Mouse (Mus musculus): ENCODE results near the gene Prpf6.

Prpf6 gene

GRCm38 (mm10) chr2:181683381-181683780 is 91.7 kb downstream of the Prpf6 start:
- H3K4me3 ChIP-seq (replicated peaks; ENCODE audit: low read length), result no peak overlapping the region
- H3K4me1 ChIP-seq (replicated peaks; ENCODE audit: low read depth, low read length), result peaks cover 21% of the 10 kb centered on the region
- peaks cover 43% of the 10 kb centered on the region for H3K36me3 ChIP-seq (ENCODE audit: insufficient read depth, low read length)
- TF ChIP-seq POU5F1 (IDR thresholded peaks at IDR 0.05; ENCODE audit: borderline replicate concordance, low read length), result no peak
- TF ChIP-seq NANOG (IDR thresholded peaks at IDR 0.05; ENCODE audit: borderline replicate concordance, low read length), result no peak
- no peak for TF ChIP-seq CTCF (conservative IDR thresholded peaks at IDR 0.05; ENCODE audit: low read length)
- H3K27me3 ChIP-seq (ENCODE audit: insufficient read depth, low read length), result peaks cover 34% of the 10 kb centered on the region
- no peaks in the 10 kb centered on the region for H3K9me3 ChIP-seq (ENCODE audit: low read length)

- peaks cover 34% of the 10 kb centered on the region for H3K27me3 ChIP-seq (ENCODE audit: insufficient read depth, low read length)
- H3K9me3 ChIP-seq (ENCODE audit: low read length), result no peaks in the 10 kb centered on the region
- H3K4me1 ChIP-seq (replicated peaks; ENCODE audit: low read depth, low read length), result peaks cover 19% of the 10 kb centered on the region
- H3K4me3 ChIP-seq (replicated peaks; ENCODE audit: low read length), result no peak overlapping the region
- TF ChIP-seq NANOG (IDR thresholded peaks at IDR 0.05; ENCODE audit: borderline replicate concordance, low read length), result no peak
- no peak for TF ChIP-seq POU5F1 (IDR thresholded peaks at IDR 0.05; ENCODE audit: borderline replicate concordance, low read length)
- no peak for TF ChIP-seq CTCF (conservative IDR thresholded peaks at IDR 0.05; ENCODE audit: low read length)
- peaks cover 56% of the 10 kb centered on the region for H3K36me3 ChIP-seq (ENCODE audit: insufficient read depth, low read length)
Measured at GRCm38 (mm10) chr2:181684713-181685112, 93.0 kb downstream of the Prpf6 start.

DNA sequence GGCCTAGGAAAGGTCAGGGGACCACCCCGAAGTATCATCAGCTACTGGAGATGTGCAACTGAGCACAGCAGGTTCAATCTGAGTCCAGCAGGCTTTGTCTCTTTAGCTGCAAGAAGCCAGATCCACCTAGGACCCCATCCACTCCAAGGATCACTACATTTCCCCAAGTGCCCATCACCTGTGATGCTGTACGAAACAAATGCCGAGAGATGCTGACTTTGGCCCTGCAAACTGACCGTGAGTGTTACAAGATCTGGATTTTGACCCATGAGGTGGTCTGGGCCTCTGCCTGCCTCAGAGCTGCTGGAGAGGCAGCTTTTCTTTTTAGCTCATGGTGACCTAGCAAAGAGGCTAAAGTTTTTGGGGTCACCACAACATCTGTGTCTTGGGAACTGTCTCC is 94.0 kb downstream of the Prpf6 start:
- Histone ChIP-seq H3K27me3 (ENCODE audit: insufficient read depth, low read length) (peaks cover 30% of the 10 kb centered on the region), H3K4me3 (replicated peaks; ENCODE audit: low read length) (no peak overlapping the region), H3K9me3 (ENCODE audit: low read length) (no peaks in the 10 kb centered on the region), H3K36me3 (ENCODE audit: insufficient read depth, low read length) (peaks cover 66% of the 10 kb centered on the region), H3K4me1 (replicated peaks; ENCODE audit: low read depth, low read length) (peaks cover 24% of the 10 kb centered on the region)
- TF ChIP-seq CTCF (conservative IDR thresholded peaks at IDR 0.05; ENCODE audit: low read length) (no peak), NANOG (IDR thresholded peaks at IDR 0.05; ENCODE audit: borderline replicate concordance, low read length) (no peak), POU5F1 (IDR thresholded peaks at IDR 0.05; ENCODE audit: borderline replicate concordance, low read length) (no peak)

DNA sequence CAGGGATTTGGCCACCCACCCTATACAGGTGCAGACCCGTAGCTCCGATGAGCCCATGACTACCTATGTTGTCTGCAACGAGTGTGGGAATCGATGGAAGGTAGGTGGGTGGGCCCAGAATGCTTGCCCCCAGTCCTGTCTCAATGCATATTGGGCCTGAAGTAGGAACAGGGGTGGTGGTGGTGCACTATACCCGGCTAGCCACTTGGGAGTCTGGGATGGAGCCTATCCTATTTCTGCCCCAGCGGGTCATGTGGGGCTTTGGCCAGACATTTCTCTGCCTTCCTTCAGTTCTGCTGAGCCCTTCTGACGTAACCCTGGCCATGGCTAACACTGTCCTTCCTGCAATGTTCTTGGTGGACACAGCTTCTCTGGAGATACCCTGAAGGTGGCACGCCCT is 95.9 kb downstream of the Prpf6 start:
- H3K27me3 ChIP-seq (ENCODE audit: insufficient read depth, low read length), result peaks cover 21% of the 10 kb centered on the region
- no peaks in the 10 kb centered on the region for H3K9me3 ChIP-seq (ENCODE audit: low read length)
- H3K36me3 ChIP-seq (ENCODE audit: insufficient read depth, low read length), result peaks cover 83% of the 10 kb centered on the region
- TF ChIP-seq POU5F1 (IDR thresholded peaks at IDR 0.05; ENCODE audit: borderline replicate concordance, low read length), result no peak
- TF ChIP-seq CTCF (conservative IDR thresholded peaks at IDR 0.05; ENCODE audit: low read length), result no peak
- TF ChIP-seq NANOG (IDR thresholded peaks at IDR 0.05; ENCODE audit: borderline replicate concordance, low read length), result no peak
- no peak overlapping the region for H3K4me3 ChIP-seq (replicated peaks; ENCODE audit: low read length)
- peaks cover 30% of the 10 kb centered on the region for H3K4me1 ChIP-seq (replicated peaks; ENCODE audit: low read depth, low read length)

DNA sequence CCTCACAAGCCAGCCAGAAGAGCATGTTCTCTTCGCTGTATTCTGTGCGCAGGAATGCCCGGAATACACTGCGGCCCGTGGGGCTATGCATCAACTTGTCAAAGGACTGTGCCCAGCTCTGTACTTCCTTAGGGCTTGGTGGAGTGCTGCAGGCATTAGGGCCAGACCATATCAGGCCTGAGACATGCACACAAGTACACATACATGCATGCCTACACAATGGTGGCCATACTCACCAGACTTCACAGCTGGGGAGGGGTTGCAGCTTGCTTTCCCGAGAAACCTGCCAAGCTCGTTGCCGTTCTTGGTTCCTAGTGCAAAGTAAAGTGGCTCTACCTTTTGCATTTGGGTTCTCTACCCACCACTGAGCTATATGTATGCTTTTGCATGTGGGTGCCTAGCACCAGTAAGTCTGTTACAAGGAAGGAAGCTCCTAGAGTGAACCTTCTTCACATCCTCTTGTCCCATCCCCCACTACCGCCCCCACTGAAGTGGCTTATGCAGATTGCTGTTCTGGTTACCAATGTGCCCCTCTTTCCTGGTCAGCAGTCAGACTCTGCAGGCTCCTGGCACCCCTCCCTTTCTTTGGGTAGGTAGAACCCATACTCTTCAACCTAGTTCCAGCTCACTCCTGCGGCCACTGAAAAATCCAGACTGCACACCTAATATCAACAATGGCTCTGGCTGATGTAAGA is 97.9 kb downstream of the Prpf6 start:
- peaks cover 76% of the 10 kb centered on the region for H3K36me3 ChIP-seq (ENCODE audit: insufficient read depth, low read length)
- TF ChIP-seq NANOG (IDR thresholded peaks at IDR 0.05; ENCODE audit: borderline replicate concordance, low read length) (no peak), CTCF (conservative IDR thresholded peaks at IDR 0.05; ENCODE audit: low read length) (no peak), POU5F1 (IDR thresholded peaks at IDR 0.05; ENCODE audit: borderline replicate concordance, low read length) (no peak)
- H3K27me3 ChIP-seq (ENCODE audit: insufficient read depth, low read length), result peaks cover 23% of the 10 kb centered on the region
- no peak overlapping the region for H3K4me3 ChIP-seq (replicated peaks; ENCODE audit: low read length)
- peaks cover 46% of the 10 kb centered on the region for H3K4me1 ChIP-seq (replicated peaks; ENCODE audit: low read depth, low read length)
- no peaks in the 10 kb centered on the region for H3K9me3 ChIP-seq (ENCODE audit: low read length)

DNA sequence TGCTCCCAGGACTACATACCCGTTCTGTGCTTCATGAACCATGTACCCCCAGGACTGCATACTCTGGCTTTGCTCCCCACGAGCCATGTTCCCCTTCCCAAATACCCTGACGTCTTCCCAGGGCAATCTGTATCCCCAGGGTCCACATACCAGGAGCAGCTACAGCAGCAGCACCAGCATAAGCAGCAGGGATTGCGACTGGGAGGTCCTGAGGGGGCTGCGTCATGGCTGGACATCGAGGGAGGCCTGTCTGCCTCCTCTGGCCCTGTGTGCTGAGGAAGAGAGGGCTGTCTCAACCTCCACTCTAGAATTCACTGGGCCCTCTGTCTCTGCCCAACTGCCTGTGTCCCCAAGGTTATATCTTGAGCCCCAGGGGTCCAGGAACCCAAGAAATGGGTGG is 99.4 kb downstream of the Prpf6 start:
- H3K27me3 ChIP-seq (ENCODE audit: insufficient read depth, low read length), result peaks cover 37% of the 10 kb centered on the region
- no peak for TF ChIP-seq POU5F1 (IDR thresholded peaks at IDR 0.05; ENCODE audit: borderline replicate concordance, low read length)
- no peak for TF ChIP-seq NANOG (IDR thresholded peaks at IDR 0.05; ENCODE audit: borderline replicate concordance, low read length)
- no peak for TF ChIP-seq CTCF (conservative IDR thresholded peaks at IDR 0.05; ENCODE audit: low read length)
- H3K4me3 ChIP-seq (replicated peaks; ENCODE audit: low read length), result no peak overlapping the region
- peaks cover 62% of the 10 kb centered on the region for H3K36me3 ChIP-seq (ENCODE audit: insufficient read depth, low read length)
- no peaks in the 10 kb centered on the region for H3K9me3 ChIP-seq (ENCODE audit: low read length)
- peaks cover 46% of the 10 kb centered on the region for H3K4me1 ChIP-seq (replicated peaks; ENCODE audit: low read depth, low read length)

DNA sequence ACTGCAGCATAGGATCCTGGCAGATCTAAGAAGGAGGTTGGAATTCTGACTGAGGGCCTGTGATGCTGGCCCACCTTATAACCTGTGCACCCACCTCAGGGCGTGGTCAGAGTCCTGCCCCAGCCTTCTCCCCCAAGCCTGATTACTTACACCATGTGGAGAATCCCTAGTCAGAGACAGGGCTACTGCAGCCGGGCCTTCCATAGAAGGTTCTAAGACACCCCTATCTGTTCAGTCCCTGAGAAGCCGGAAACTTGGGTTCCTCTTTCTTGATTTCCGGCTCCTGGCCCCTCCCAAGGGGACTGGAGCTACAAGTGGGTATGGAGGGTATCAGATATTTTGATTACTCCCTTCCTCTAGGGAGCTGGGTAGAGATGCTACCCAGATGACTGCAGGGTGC is 99.9 kb downstream of the Prpf6 start:
- TF ChIP-seq NANOG (IDR thresholded peaks at IDR 0.05; ENCODE audit: borderline replicate concordance, low read length) (no peak), CTCF (conservative IDR thresholded peaks at IDR 0.05; ENCODE audit: low read length) (no peak), POU5F1 (IDR thresholded peaks at IDR 0.05; ENCODE audit: borderline replicate concordance, low read length) (no peak)
- Histone ChIP-seq H3K9me3 (ENCODE audit: low read length) (no peaks in the 10 kb centered on the region), H3K36me3 (ENCODE audit: insufficient read depth, low read length) (peaks cover 58% of the 10 kb centered on the region), H3K4me3 (replicated peaks; ENCODE audit: low read length) (no peak overlapping the region), H3K4me1 (replicated peaks; ENCODE audit: low read depth, low read length) (peaks cover 49% of the 10 kb centered on the region), H3K27me3 (ENCODE audit: insufficient read depth, low read length) (peaks cover 42% of the 10 kb centered on the region)

GRCm38 (mm10) chr2:181692304-181692703 is 100.6 kb downstream of the Prpf6 start:
- TF ChIP-seq NANOG (IDR thresholded peaks at IDR 0.05; ENCODE audit: borderline replicate concordance, low read length) (no peak), CTCF (conservative IDR thresholded peaks at IDR 0.05; ENCODE audit: low read length) (no peak), POU5F1 (IDR thresholded peaks at IDR 0.05; ENCODE audit: borderline replicate concordance, low read length) (no peak)
- Histone ChIP-seq H3K9me3 (ENCODE audit: low read length) (no peaks in the 10 kb centered on the region), H3K27me3 (ENCODE audit: insufficient read depth, low read length) (peaks cover 50% of the 10 kb centered on the region), H3K4me3 (replicated peaks; ENCODE audit: low read length) (no peak overlapping the region), H3K36me3 (ENCODE audit: insufficient read depth, low read length) (peaks cover 50% of the 10 kb centered on the region), H3K4me1 (replicated peaks; ENCODE audit: low read depth, low read length) (peaks cover 56% of the 10 kb centered on the region)
